Mouse (Mus musculus) left cerebral cortex, postnatal 14 days (tissue): ENCODE data around the gene Hivep3. TPM values are rescaled to one million over a fixed set of nuclear protein-coding genes. Genes with fewer than 3 reads are reported as not detected.

Source experiments
- DNase-seq, 2 experiments: peaks; one replicate each; pipeline ENCODE4 v3.0.0; 2021 to 2022; ENCODE audit warnings: low spot score in 2 of 2, mixed read lengths in 1 of 2
- intact Hi-C: fragments of 180-260 bp; cut with DNase I; formaldehyde crosslinking; loops from one replicate; pipeline ENCODE4 v1.15.1; 2025
- total RNA-seq, 2 experiments: library from RNA; stranded (reverse); gene quantifications; 2 replicates each; pipeline ENCODE4 v1.2.3; 2021

Hivep3 gene
- total RNA-seq, 2 experiments from 2014 or later: 65.4 to 79.8 TPM

GRCm38 (mm10) chr4:120056451-120056850 lies 322.9 kb downstream of the Hivep3 start:
- no peak for DNase-seq
- intact Hi-C loops: no loop called here

- no peak for DNase-seq
- intact Hi-C loops: no loop called here
These were observed 323.9 kb downstream of the Hivep3 start for GRCm38 (mm10) chr4:120057529-120057928.

- intact Hi-C loops: no loop called here
- no peak for DNase-seq
These were observed 324.6 kb downstream of the Hivep3 start for GRCm38 (mm10) chr4:120058157-120058556.

- intact Hi-C loops: no loop called here
- no peak for DNase-seq
These were observed 325.2 kb downstream of the Hivep3 start for GRCm38 (mm10) chr4:120058794-120059193.

- intact Hi-C loops: no loop called here
- DNase-seq: no peak
These were observed 328.1 kb downstream of the Hivep3 start for GRCm38 (mm10) chr4:120061727-120062126.

GRCm38 (mm10) chr4:120062198-120062597 lies 328.6 kb downstream of the Hivep3 start:
- intact Hi-C loops: no loop called here
- DNase-seq: no peak

GRCm38 (mm10) chr4:120062754-120063153 lies 329.2 kb downstream of the Hivep3 start:
- intact Hi-C loops: no loop called here
- DNase-seq: peak; percentile 38 to 55

GRCm38 (mm10) chr4:120063353-120064124 lies 330.0 kb downstream of the Hivep3 start:
- no peak for DNase-seq
- intact Hi-C loops: no loop called here

GRCm38 (mm10) chr4:120064696-120065095 lies 331.1 kb downstream of the Hivep3 start, which contains the start of gene AL607142.1:
AL607142.1 (plus strand) TSS chr4:120064996.
- no peak for DNase-seq
- intact Hi-C loops: no loop called here

GRCm38 (mm10) chr4:120066841-120067591 lies 333.4 kb downstream of the Hivep3 start:
- intact Hi-C loops: no loop called here
- DNase-seq: no peak

- intact Hi-C loops: no loop called here
- DNase-seq: no peak
These were observed 334.1 kb downstream of the Hivep3 start for GRCm38 (mm10) chr4:120067592-120068235.

- DNase-seq: no peak
- intact Hi-C loops: no loop called here
These were observed 335.4 kb downstream of the Hivep3 start for GRCm38 (mm10) chr4:120068883-120069581.

GRCm38 (mm10) chr4:120069582-120069980 lies 336.0 kb downstream of the Hivep3 start:
- no peak for DNase-seq
- intact Hi-C loops: no loop called here

- no peak for DNase-seq
- intact Hi-C loops: no loop called here
These were observed 337.8 kb downstream of the Hivep3 start for GRCm38 (mm10) chr4:120071411-120071810.

GRCm38 (mm10) chr4:120071842-120072507 lies 338.4 kb downstream of the Hivep3 start:
- intact Hi-C loops: no loop called here
- DNase-seq: no peak

- intact Hi-C loops: no loop called here
- DNase-seq: peak; percentile 44 to 52
These were observed 340.5 kb downstream of the Hivep3 start for GRCm38 (mm10) chr4:120074061-120074460.

- intact Hi-C loops: no loop called here
- DNase-seq: peak in 1 of 2 experiments; percentile 52
These were observed 343.7 kb downstream of the Hivep3 start for GRCm38 (mm10) chr4:120077322-120077721.

GRCm38 (mm10) chr4:120082527-120082926 lies 348.9 kb downstream of the Hivep3 start:
- intact Hi-C loops: no loop called here
- no peak for DNase-seq

- intact Hi-C loops: no loop called here
These were observed 350.1 kb downstream of the Hivep3 start for GRCm38 (mm10) chr4:120083700-120084099.

More at GRCm38 (mm10) chr4:120083700-120084099, 350.1 kb downstream of the Hivep3 start:
- no peak for DNase-seq
